1 mouse cellular context compared by ENCODE assay signal in the genomic region with DNA sequence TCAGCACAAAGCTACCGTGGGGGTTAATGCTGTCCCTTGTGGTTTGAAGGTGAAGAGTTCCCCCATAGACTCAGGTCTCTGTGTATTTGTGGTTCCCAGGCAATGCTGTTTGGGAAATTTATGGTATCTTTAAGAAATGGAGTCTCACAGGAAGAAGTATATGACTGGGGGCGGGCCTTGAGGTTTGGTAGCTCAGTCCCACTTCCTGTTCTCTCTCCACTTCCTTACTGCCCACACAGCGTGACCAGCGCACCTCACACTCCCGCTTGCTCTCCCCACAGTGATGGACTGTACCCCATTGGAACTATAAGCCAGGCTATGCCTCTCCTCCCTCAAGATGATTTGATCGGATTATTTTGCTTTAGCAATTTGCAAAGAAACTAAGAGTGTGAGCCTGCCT.
TF ChIP-seq lines count a peak whose summit lies in the region.

No protein-coding gene starts in this region.

TF ChIP-seq in MEL, 35 proteins besides CTCF, POLR2A, EP300 and RAD21 (continued from another document):
- no peak for TF ChIP-seq USF2 (IDR thresholded peaks at IDR 0.05; ENCODE audit: borderline replicate concordance in 1 of 2, insufficient read depth in 1 of 2, low read depth in 1 of 2, low read length in 2 of 2)
- no peak for TF ChIP-seq UBTF (IDR thresholded peaks at IDR 0.05; ENCODE audit: borderline replicate concordance, insufficient read depth, low read depth, low read length)
- TF ChIP-seq POLR2AphosphoS2 (IDR thresholded peaks at IDR 0.05; ENCODE audit: low read length) = peak; percentile 84
